Mouse (Mus musculus) testis, adult 2 months (tissue): ENCODE measurements around the gene Stat2. TPM values are rescaled to one million over a fixed set of nuclear protein-coding genes. Genes with fewer than 3 reads are reported as not detected.
A peak's percentile ranks its signal among the peaks of the same experiment; 100 is the strongest.
"Not testable (repeated sequence)": the region's sequence is repeated elsewhere in the genome, so short reads cannot be mapped to it uniquely, and the experiment has no call there.

Source experiments
- H3K27ac ChIP-seq: fragments of 200-500 bp; 2 replicates; pipeline ENCODE4 v1.5.1; 2012; ENCODE audit warnings: low read depth, low read length; ENCODE audit not compliant: control insufficient read depth, insufficient read depth
- H3K27me3 ChIP-seq: fragments of 200-500 bp; 2 replicates; pipeline ENCODE4 v1.6.1; 2012; ENCODE audit warnings: mild to moderate bottlenecking, low read length, moderate library complexity; ENCODE audit not compliant: control insufficient read depth, insufficient read depth
- H3K36me3 ChIP-seq: fragments of 200-500 bp; 2 replicates; pipeline ENCODE4 v1.6.1; 2012; ENCODE audit warnings: mild to moderate bottlenecking, low read length; ENCODE audit not compliant: control insufficient read depth, insufficient read depth
- H3K4me1 ChIP-seq: fragments of 200-500 bp; 2 replicates; pipeline ENCODE4 v1.6.1; 2012; ENCODE audit warnings: low read length; ENCODE audit not compliant: control insufficient read depth, insufficient read depth
- H3K4me3 ChIP-seq: fragments of 200-500 bp; 2 replicates; pipeline ENCODE4 v1.5.1; 2012; ENCODE audit warnings: low read depth, mild to moderate bottlenecking, low read length, moderate library complexity, mixed read lengths; ENCODE audit not compliant: control insufficient read depth
- CTCF ChIP-seq: fragments of 200-500 bp; IDR thresholded peaks from 2 replicates; pipeline ENCODE4 v1.5.1; 2012; ENCODE audit warnings: low read depth, mild to moderate bottlenecking, inconsistent platforms, low read length, moderate library complexity; ENCODE audit not compliant: control insufficient read depth, insufficient read depth, insufficient replicate concordance
- POLR2A ChIP-seq: fragments of 200-500 bp; IDR thresholded peaks from 2 replicates; pipeline ENCODE4 v1.6.1; 2012; ENCODE audit warnings: low read depth, mild to moderate bottlenecking, inconsistent platforms, low read length, moderate library complexity; ENCODE audit not compliant: control insufficient read depth
- polyA plus RNA-seq: library from polyadenylated mRNA; depleted of rRNA; stranded (reverse); fragments of >200 nt; gene quantifications from 2 replicates; pipeline ENCODE4 v1.2.3, GENCODE M21; 2012

Stat2 gene
- polyA plus RNA-seq, 1 experiment = 6.0 TPM

GRCm38 (mm10) chr10:128258953-128259352 lies 11.4 kb upstream of the Stat2 start:
- H3K4me1 ChIP-seq = peaks cover 4% of the 10 kb centered on the region
- no peaks in the 10 kb centered on the region for H3K36me3 ChIP-seq
- H3K27ac ChIP-seq = no peak overlapping the region
- no peak for TF ChIP-seq POLR2A
- no peak for TF ChIP-seq CTCF
- H3K27me3 ChIP-seq = no peaks in the 10 kb centered on the region
- no peak overlapping the region for H3K4me3 ChIP-seq

GRCm38 (mm10) chr10:128259946-128260345 lies 10.4 kb upstream of the Stat2 start:
- Histone ChIP-seq H3K27me3 (no peaks in the 10 kb centered on the region), H3K4me3 (no peak overlapping the region), H3K36me3 (no peaks in the 10 kb centered on the region), H3K27ac (no peak overlapping the region), H3K4me1 (peaks cover 4% of the 10 kb centered on the region)
- no peak for TF ChIP-seq POLR2A
- TF ChIP-seq CTCF = no peak

- H3K4me3 ChIP-seq, H3K36me3 ChIP-seq, H3K27me3 ChIP-seq, H3K27ac ChIP-seq, H3K4me1 ChIP-seq: not testable (repeated sequence)
These were observed 10.0 kb upstream of the Stat2 start for GRCm38 (mm10) chr10:128260376-128260775.

GRCm38 (mm10) chr10:128262300-128262699 lies 8.1 kb upstream of the Stat2 start:
- no peak for TF ChIP-seq POLR2A
- TF ChIP-seq CTCF = no peak
- Histone ChIP-seq H3K4me3 (peak overlapping the region; percentile 45), H3K4me1 (peaks cover 4% of the 10 kb centered on the region), H3K27me3 (no peaks in the 10 kb centered on the region), H3K27ac (no peak overlapping the region), H3K36me3 (no peaks in the 10 kb centered on the region)

GRCm38 (mm10) chr10:128263393-128264310 lies 6.7 kb upstream of the Stat2 start:
- H3K27ac ChIP-seq = no peak overlapping the region
- H3K36me3 ChIP-seq = no peaks in the 10 kb centered on the region
- no peak overlapping the region for H3K4me3 ChIP-seq
- peaks cover 4% of the 10 kb centered on the region for H3K4me1 ChIP-seq
- TF ChIP-seq CTCF (no peak), POLR2A (no peak)
- H3K27me3 ChIP-seq = no peaks in the 10 kb centered on the region

GRCm38 (mm10) chr10:128268371-128268770 lies 2.0 kb upstream of the Stat2 start, which contains the start of gene Apof:
Gene Apof (plus strand): TSS chr10:128268671.
- Histone ChIP-seq H3K4me3 (peak within 1 kb of the TSS; percentile 28), H3K27me3 (no peaks in the 10 kb centered on the region), H3K4me1 (peaks cover 12% of the 10 kb centered on the region), H3K36me3 (no peaks in the 10 kb centered on the region), H3K27ac (0 out of 2 replicates have a peak within 1 kb of the TSS, but pooled peaks have one; percentile 32)
- TF ChIP-seq POLR2A (no peak), CTCF (no peak)

GRCm38 (mm10) chr10:128269206-128269910 lies 1.0 kb upstream of the Stat2 start:
- H3K4me3 ChIP-seq = peak overlapping the region; percentile 28
- H3K27ac ChIP-seq = 0 out of 2 replicates have a peak overlapping the region, but pooled peaks have one; percentile 32
- H3K27me3 ChIP-seq = no peaks in the 10 kb centered on the region
- peaks cover 12% of the 10 kb centered on the region for H3K4me1 ChIP-seq
- H3K36me3 ChIP-seq = no peaks in the 10 kb centered on the region
- TF ChIP-seq CTCF (no peak), POLR2A (no peak)
